Mouse (Mus musculus) heart, postnatal 10 days (tissue): ENCODE measurements around the gene Tectb. TPM values are rescaled to one million over a fixed set of nuclear protein-coding genes. Genes with fewer than 3 reads are reported as not detected.
"Not testable (repeated sequence)": the region's sequence is repeated elsewhere in the genome, so short reads cannot be mapped to it uniquely, and the experiment has no call there.

ENCODE experiments used
- DNase-seq, 2 experiments: peaks; one replicate each; pipeline ENCODE4 v3.0.0; 2021
- intact Hi-C: fragments of 180-260 bp; cut with DNase I; formaldehyde crosslinking; loops from one replicate; pipeline ENCODE4 v1.15.1; 2025
- total RNA-seq, 2 experiments: library from RNA; stranded (reverse); gene quantifications; 2 replicates each; pipeline ENCODE4 v1.2.3; 2021

Tectb gene
- total RNA-seq, 2 experiments from 2014 or later = 0.31 TPM; not detected in 1

DNA sequence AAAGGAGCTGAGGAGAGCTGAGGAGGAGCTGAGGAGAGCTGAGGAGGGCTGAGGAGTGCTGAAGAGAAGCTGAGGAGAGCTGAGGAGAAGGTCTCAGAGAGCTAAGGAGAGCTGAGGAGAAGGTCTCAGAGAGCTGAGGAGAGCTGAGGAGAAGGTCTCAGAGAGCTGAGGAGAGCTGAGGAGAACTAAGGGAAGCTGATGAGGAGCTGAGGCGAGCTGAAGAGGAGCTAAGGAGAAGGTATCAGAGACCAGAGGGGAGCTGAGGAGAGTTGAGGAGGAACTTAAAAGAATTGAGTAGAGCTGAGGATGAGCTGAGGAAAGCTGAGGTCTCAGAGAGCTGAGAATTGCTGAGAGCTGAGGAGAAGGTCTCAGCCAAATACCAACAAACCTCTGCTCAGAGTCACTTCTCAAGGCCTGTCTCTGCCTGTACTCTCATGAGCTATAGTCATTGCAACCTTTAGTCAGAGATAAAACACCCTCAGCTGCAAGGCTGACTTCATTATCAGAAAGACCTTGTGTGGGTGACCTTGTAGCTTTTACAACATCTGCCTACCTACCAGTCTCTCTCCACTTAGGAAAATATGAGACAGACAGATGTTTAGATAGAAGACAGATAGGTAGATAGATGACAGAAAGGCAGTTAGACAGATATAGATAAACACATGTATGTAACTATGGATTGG is 15.2 kb upstream of the Tectb start:
- intact Hi-C loops = no loop called here
- no peak for DNase-seq

DNA sequence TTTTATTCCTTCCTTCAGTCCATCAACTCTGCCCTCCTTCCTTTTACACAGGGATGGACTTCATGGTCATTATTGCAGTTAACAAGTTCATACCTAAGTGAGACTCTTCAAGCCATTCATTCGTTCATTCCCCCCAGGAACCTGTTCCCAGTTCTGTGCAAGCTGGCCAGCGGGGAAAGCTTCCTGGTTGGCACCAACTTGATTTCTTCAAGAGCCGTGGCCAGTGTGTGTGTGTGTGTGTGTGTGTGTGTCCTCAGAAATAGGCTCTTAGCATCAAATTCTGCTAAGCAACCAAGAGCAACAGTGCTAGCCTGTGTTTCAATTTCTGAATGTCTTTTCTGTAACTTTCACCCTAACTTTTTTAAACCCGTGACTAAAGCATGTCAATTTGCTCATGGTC is 14.6 kb upstream of the Tectb start:
- DNase-seq = no peak
- intact Hi-C loops = no loop called here

DNA sequence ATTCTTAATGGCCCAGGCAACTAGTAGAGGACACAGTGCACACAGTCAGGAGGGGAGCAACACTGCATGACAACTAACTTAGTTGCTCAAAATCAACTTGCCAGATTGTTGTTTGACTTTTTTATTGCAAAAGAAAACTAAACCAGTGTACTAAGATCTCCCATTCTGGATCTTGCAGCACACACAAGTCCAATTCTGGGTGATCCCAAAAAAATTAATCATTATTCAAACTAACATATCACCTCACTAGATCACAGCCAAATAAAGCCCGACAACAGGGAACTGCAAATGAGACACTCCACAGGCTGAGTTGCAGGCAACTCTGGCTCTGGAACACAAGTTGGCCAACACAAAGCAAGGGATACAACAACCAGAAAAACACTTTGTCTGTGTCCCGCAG is 13.8 kb upstream of the Tectb start:
- intact Hi-C loops = no loop called here
- DNase-seq = no peak

DNA sequence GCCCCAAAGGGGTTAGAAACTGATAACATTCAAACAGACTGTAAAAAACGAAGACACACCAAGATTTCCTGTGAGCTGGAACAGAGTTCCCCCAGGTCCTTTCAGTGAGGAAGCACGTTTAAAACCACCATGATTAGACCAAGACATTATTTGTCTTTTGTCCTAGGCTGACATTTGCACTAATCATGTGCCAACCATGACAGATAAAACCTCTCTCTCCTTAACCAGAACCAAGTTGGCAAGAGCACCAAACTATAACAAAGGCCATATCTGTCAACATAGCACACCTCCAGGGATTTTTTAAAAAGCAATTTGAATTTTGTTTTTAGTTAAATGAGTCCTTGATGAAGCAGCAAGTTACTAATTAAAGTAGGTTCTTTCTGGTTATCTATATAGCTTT is 12.8 kb upstream of the Tectb start:
- intact Hi-C loops = no loop called here
- DNase-seq = no peak

DNA sequence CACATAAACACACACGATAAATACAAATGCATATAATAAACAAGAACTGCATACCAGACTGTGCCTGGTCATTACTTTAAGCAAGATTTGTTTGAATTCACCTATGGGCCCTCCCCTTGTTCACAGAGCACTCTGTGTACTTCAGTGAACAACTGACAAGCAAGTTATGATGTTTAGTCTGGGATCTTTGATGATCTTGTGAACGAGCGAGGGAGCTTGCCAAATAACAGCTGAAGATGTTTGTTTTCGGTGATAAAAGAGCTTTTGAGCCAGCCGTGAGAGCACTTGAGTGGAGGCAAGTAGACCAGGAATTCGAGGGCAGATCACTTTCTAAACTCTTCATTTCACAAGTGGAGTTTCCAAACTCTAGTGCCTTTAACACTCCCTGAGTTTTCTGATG is 12.2 kb upstream of the Tectb start:
- intact Hi-C loops = no loop called here
- DNase-seq = no peak

DNA sequence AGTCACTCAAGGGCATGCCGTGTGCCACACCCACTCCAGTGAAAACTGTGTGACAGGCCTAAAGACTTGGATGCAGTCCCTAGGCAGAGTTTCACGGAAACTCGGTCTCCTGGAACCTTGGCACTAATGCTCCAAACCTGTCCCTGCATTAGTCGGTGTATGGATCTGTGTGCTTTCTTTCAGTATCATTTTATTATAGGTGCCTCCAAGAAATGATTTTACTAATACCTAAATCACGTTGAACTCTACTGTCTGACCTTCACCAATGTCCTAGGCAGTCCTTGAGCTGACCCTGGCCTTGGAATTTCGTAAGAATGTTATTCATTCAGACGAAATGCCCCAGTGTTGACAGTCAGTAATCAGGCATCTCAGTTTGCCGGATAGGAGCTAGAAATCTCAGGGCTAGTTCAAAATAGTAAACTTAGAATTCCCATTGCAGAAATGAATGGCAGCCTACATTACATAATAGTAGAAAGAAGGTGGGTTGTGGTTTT is 11.2 kb upstream of the Tectb start:
- intact Hi-C loops, DNase-seq: not testable (repeated sequence)

DNA sequence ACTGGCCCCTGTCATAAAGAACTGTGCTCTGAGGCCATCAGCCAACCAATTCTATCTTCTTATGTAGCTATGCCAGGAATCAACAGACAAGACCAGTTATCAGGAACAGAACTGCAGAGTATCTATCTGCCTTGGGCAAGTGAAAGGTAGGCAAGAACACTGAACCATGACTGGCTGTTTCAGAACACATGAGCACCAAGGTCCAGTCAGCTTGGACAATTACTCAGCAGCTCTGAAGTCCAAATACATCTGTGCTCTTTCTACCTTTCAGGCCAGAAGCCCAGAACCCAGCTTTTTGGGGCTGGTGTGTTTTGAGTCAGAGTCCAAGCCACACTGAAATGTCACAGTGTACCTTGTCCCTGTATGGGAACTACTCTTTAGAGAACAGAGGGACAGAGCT is 10.1 kb upstream of the Tectb start:
- intact Hi-C loops = no loop called here
- DNase-seq = no peak

DNA sequence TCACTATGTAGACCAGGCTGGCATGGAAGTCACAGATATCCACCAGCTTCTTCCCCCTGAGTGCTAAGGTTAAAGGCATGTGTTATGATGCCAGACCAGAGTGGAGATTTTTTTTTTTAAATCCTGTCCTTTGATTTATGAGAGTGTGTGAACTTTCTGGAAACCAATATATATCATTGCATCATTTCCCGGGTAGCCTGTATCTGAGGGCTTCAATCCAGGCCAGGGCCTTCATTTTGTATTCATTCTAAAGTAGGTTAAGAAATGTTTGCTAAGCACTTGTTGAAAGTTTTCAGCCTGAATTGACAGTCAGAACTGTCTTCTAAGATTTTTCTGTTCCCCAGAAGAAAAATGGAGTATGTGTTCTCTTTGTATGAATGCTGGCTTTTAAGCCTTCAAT is 8.9 kb upstream of the Tectb start:
- no peak for DNase-seq

DNA sequence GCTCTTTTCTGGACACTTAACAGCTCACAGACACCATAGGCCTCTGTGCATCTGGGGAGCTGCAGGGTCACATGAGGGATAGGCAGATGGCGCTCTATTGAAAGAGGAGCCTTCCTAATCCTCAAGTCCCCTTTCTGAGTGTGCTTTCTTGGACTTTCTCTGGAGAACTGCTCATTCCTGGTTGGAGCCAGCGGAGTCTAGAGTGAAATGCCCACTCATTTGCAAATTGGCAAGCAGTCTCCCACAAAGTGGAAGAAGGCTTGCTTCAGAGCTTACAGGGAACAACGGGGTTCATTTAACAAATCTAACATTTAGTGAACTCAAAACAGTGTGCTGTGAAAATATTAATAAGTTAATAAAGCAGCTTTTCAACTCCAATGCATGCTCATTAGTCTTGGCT is 3.4 kb upstream of the Tectb start:
- intact Hi-C loops = no loop called here
- no peak for DNase-seq

More for the DNA sequence above, 8.9 kb upstream of the Tectb start:
- intact Hi-C loops = no loop called here

DNA sequence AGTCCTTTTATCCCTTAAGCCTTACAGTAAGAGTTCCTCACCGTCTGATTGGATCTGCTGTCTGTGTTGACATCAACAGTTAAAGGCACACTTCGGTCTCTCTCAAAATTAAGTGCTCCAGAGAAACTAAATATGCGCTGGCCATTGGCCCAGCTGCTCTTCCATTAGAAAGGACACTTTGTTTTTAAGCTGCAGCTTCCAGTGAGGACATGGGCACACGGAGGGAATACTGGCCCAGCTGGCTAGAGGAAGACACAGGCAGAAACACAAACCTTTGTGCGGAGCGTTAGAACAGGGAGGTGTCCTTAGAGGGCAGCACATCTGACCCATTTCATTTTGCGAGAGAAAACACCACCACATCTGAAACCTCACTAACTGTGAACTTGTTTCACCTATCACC is 3.9 kb downstream of the Tectb start:
- DNase-seq = no peak
- intact Hi-C loops = no loop called here

DNA sequence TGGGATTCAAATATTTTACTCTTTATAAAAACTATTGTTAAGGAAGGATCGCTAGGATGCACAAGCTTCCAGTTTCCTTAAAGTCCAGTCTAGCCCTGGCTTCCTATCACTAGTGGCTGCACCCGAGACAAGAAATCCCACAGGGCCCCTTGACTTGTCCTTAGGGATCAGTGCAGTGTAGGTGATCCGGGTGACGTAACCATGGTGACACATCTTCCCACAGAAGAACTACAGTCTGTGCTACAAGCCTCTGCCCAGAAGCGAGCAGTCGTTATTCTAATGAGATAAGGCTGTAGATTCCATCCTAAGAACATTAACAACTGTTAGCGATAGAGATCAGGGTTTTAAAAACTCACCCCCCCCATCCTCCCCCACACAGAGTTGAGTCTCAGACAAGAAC is 4.5 kb downstream of the Tectb start:
- intact Hi-C loops = no loop called here

DNA sequence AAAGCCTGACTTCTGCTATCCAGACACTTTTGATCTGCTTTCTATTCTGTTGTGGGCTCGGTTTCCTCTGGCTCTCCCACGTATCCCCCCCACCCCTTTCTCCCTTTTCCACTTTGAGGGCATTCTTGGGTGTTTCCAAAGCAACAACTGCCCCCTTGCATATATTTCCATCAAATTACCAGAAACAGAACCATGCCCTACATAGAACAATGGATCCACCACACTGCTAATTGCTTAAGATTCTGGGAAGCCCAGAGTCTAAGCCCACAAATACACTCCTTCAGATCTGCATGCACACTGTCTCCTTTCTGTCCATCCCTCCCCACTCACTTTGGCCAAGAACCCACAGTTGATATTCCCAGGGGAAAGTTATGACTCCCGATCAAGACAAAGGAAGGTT is 5.1 kb downstream of the Tectb start:
- intact Hi-C loops = no loop called here
- no peak for DNase-seq

More for the DNA sequence above, 4.5 kb downstream of the Tectb start:
- DNase-seq = no peak

DNA sequence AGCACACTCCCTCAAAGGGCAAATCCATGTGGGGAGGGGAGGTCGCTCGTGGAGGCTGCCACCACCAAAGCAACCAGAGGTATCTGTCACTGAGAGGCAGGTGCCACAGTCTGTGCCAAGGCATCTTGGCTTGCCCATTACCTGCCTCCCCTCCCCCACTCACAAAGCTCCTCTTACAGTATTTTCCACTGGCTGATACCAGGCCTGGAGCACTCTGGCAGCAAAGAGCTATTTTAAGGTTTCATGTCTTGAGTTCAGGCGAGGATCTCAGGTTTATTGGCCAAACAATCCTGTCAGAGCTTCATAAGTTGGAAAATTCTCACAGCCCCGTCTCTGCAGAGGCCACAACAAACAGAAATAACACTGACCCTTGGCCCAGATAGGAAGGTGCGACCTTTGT is 9.5 kb downstream of the Tectb start:
- intact Hi-C loops = no loop called here
- DNase-seq = peak; percentile 78

DNA sequence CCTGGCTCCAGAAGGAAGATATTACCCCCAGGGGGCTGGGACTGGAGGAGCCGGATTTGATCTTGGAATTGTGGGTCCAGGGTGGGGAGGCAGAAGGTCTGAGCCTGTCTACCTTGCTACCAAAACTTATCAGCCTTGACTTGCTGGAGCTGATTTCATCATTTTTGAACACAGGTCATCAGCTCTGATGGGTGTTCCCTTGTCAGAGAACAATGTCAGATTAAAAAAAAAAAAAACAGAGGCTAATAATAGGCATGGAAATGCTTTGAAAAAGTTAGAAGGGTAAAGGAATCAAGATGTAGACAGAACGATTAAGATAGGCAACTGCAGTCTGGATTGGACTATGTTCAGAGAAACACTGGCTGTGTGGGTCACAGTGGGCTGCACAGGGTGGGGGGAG is 11.1 kb downstream of the Tectb start:
- no peak for DNase-seq
- intact Hi-C loops = no loop called here

DNA sequence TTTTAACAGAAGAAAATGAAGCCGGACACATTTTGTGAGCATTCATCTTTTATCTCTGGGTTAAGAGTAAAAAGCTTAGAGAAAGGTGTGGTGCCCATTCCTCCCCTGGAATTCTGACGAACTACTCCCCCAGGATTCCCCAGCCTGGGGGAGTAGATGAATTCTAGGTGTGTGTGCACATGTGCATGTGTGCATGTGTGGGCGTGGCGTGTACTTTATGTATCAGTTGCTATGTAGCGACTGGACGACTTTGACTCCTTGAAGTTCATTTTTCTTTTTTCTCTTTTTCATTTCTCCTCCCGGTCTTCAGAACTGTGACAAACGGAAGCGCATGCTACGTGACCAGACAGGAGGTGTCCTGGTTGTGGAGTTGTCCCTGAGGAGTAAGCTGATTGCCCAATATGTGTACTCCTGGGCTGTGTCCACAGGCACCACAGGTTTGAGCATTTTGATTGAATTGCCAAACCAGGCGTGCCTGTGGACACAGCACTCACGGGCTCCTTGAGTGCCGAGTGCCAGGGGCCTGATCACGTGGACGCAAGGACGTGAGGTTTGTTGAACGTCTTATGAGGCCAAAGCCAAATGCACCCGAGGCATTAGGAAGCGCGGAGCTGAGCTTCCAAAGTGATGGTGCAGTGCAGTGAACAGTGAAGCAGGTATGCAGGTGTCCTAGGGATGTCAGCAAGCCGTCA is 11.9 kb downstream of the Tectb start:
- no peak for DNase-seq
- intact Hi-C loops = no loop called here

DNA sequence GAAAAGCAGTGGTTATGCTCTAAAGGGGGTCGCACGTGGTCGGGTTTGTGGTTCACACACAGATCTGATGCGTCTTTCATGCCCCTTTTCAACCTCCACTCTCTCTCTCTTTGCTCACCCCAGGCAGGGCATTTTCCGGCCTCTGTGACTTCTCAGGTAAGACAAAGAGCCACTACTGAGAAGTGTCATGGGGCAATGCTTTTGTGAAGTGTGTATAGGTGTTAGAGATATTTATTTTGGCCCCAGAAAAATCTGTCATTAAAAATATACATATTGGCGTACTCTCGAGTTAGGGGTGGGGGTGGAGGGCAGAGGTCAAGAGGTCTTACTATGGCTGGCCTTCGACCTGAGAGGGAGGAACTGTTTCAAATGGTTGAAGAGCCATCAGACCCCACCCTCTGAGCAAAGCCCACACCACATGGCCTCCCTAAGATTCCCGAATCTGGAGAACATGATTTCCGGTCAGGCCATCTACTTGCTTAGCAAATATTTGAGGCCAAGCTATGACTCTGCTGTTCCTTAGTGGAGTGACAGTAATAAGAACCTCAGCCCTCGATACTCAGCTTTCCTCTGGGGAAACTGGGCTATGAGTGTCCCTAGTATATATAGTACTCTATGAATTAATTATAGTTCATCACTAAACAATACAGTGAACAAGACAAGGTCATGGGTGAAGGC is 13.3 kb downstream of the Tectb start:
- DNase-seq = no peak
- intact Hi-C loops = no loop called here

DNA sequence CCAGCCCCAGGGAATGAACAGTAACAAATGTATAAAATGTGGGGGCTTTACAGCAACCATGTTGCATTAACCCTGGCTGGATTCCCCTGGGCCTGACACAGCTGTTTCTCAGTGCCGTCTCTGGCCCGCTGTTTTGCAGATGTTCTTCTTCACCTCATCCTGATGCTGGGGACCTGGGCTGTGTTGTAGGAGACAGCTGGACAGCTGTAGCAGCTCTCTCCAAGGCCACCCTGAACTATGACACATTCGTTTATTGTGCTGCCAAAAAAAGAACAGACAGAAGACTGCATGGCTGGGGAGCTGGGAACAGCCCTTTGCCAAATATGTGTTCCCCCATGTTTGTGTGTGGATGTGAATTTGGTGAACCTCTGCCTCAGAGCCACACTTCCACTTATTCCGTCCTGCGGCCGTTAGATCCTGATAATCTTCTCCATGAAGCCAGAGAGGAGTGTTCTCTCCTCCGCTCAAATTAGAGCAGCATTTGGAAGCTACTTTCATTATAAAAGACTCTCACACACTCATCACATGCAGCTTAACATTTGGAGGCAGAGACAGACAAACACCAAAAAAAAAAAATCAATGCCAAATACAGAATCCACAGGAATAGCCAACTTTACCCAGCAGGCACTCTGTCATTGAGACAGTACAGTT is 14.1 kb downstream of the Tectb start:
- peak; percentile 64 to 66 for DNase-seq
- intact Hi-C loops = loop anchor here (5.0 kb wide), 2 partner anchors 102 to 1147 kb away; no protein-coding TSS in a partner anchor

DNA sequence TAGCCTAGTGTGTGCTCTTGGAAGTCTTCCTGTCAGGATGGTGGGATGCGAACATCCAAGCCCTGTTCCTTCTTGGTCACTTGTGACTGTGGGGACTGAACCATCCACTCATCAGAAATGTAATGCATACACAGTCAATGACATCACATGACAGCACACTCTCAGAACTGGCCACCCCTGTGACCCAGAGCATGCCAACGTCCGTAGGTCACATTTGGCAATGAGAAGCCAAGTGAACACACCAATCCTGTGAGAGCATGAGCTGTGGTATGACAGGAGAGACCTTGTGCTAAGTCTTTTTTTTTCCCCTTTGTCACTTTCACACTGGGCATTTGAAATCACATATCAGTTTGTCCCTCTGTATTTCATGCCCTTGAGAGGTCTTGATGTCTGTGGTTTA is 15.0 kb downstream of the Tectb start:
- DNase-seq = peak in 1 of 2 experiments; percentile 29
- intact Hi-C loops = loop anchor here (5.0 kb wide), 2 partner anchors 103 to 1148 kb away; no protein-coding TSS in a partner anchor

DNA sequence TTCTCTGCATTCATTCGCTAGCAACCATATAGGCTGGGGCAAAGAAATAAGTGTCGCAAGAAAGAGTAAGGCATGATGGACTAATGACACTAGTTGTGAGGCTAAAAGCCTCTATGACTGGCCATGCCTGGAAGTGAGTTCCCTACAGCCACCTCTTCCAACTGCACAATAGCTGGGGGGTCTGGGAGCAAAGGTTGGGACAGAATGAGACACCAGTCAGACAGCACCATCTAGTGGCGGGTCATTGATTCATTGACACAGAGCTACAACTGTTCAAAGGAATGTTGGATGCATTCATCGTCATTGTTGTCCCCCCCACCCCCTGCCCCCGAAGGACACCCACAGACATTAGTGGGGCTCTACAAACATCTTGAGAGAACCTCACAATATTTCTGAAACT is 17.8 kb downstream of the Tectb start:
- peak; percentile 74 to 88 for DNase-seq
- intact Hi-C loops = loop anchor here (2.0 to 5.0 kb wide), 3 partner anchors 106 to 1151 kb away; no protein-coding TSS in a partner anchor

DNA sequence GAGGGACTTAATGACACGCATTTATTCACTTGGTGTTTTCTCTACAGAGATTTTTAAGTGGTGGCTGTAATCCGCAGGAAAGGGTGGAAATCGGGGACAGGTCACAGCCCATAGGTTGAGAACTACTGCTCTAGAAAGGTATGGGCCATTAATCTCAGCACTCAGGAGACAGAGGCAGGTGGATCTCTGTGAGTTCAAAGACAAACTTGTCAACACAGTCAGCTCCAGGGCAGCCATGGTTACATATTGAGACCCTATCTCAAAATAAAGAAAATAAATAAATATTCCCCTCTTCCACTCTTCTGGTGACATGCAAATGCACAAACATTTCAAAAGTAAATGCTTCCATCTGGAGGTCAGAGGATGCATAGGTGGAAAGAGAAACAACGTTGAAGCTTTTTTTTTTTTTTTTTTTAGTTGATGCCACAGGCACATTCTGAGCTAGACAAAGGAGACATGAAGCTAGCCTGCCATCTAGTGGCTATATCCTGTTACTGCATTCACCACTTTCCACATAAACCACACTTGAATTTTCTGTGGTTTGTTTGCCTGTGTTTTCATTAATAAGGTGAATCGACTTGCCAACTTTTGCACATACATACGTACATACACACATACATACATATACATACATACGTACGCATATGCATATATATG is 26.1 kb downstream of the Tectb start:
- peak; percentile 58 to 76 for DNase-seq
- intact Hi-C loops = loop anchor here (5.0 to 10.0 kb wide), 2 partner anchors 1164 to 1442 kb away; partner anchors contain the start of gene Adra2a
